Mouse (Mus musculus): ENCODE results near the gene Gm11020. TPM values are rescaled to one million over a fixed set of nuclear protein-coding genes. Genes with fewer than 3 reads are reported as not detected.

Gm11020 gene
- polyA plus RNA-seq, 1 experiment from 2014 or later, result not detected

Other genes with a start within 250 kb of the Gm11020 start
- 31.6 and 36.5 TPM in 2 replicates for gene Cdh5, start 219.9 kb upstream of the Gm11020 start, polyA plus RNA-seq (2015; fragmentation: Nextera tagmentation; extraction: Ambion mirVana)
- gene Bean1, start 151.1 kb upstream of the Gm11020 start, polyA plus RNA-seq (2015; fragmentation: Nextera tagmentation; extraction: Ambion mirVana), result 1.1 and 1.7 TPM in 2 replicates
- 16.2 and 18.0 TPM in 2 replicates for gene Tk2, start 73.0 kb upstream of the Gm11020 start, polyA plus RNA-seq (2015; fragmentation: Nextera tagmentation; extraction: Ambion mirVana)
- 36.9 and 38.4 TPM in 2 replicates for gene Cklf, start 70.7 kb upstream of the Gm11020 start, polyA plus RNA-seq (2015; fragmentation: Nextera tagmentation; extraction: Ambion mirVana)
- not detected in 2 replicates for gene Cmtm2a, start 28.4 kb upstream of the Gm11020 start, polyA plus RNA-seq (2015; fragmentation: Nextera tagmentation; extraction: Ambion mirVana)
- not detected in 2 replicates for gene Gm45711, start 11.5 kb upstream of the Gm11020 start, polyA plus RNA-seq (2015; fragmentation: Nextera tagmentation; extraction: Ambion mirVana)
- not detected in 2 replicates for gene Cmtm1, start 11.4 kb upstream of the Gm11020 start, polyA plus RNA-seq (2015; fragmentation: Nextera tagmentation; extraction: Ambion mirVana)
- not detected in 2 replicates for gene Cmtm2b, start 663 bp downstream of the Gm11020 start, polyA plus RNA-seq (2015; fragmentation: Nextera tagmentation; extraction: Ambion mirVana)
- gene Cmtm3, start 17.8 kb downstream of the Gm11020 start, polyA plus RNA-seq (2015; fragmentation: Nextera tagmentation; extraction: Ambion mirVana), result 166 and 178 TPM in 2 replicates
- gene Cmtm4, start 74.2 kb downstream of the Gm11020 start, polyA plus RNA-seq (2015; fragmentation: Nextera tagmentation; extraction: Ambion mirVana), result 1.7 and 2.7 TPM in 2 replicates
- 53.7 and 62.8 TPM in 2 replicates for gene Dync1li2, start 121.5 kb downstream of the Gm11020 start, polyA plus RNA-seq (2015; fragmentation: Nextera tagmentation; extraction: Ambion mirVana)
- gene Terb1, start 188.3 kb downstream of the Gm11020 start, polyA plus RNA-seq (2015; fragmentation: Nextera tagmentation; extraction: Ambion mirVana), result 0.40 and 0.42 TPM in 2 replicates
- 92.1 and 93.8 TPM in 2 replicates for gene Nae1, start 213.1 kb downstream of the Gm11020 start, polyA plus RNA-seq (2015; fragmentation: Nextera tagmentation; extraction: Ambion mirVana)
- gene Car7, start 213.1 kb downstream of the Gm11020 start, polyA plus RNA-seq (2015; fragmentation: Nextera tagmentation; extraction: Ambion mirVana), result 1.0 and 1.2 TPM in 2 replicates

Data from limb, embryonic 15.5 days (tissue).